Mouse (Mus musculus) A20 (cell line): ENCODE measurements at regions not wholly inside any gene's neighbourhood (a gene's known extent, or its start where the extent isn't known, plus 50 kb on each side); places are given as distances from the start of the nearest gene placed in this dataset.
A peak's percentile ranks its signal among the peaks of the same experiment; 100 is the strongest.
"Not testable (repeated sequence)": the region's sequence is repeated elsewhere in the genome, so short reads cannot be mapped to it uniquely, and the experiment has no call there.

Experiments
- DNase-seq: peaks from one replicate; pipeline ENCODE4 v3.0.0-alpha.2; 2011; ENCODE audit warnings: low read depth, low spot score

GRCm38 (mm10) chr1:85451701-85452100 is 123.8 kb upstream of the G530012D18Rik start:
- DNase-seq, result not testable (repeated sequence)

- DNase-seq, result not testable (repeated sequence)
These were observed 122.1 kb upstream of the G530012D18Rik start for GRCm38 (mm10) chr1:85453350-85453749.

- not testable (repeated sequence) for DNase-seq
These were observed 118.8 kb upstream of the G530012D18Rik start for GRCm38 (mm10) chr1:85456671-85457070.

GRCm38 (mm10) chr1:85457731-85458130 is 117.7 kb upstream of the G530012D18Rik start:
- DNase-seq, result not testable (repeated sequence)

GRCm38 (mm10) chr1:85462121-85462520 is 113.4 kb upstream of the G530012D18Rik start:
- peak; percentile 0 for DNase-seq

GRCm38 (mm10) chr1:85479117-85479516 is 96.4 kb upstream of the G530012D18Rik start:
- peak; percentile 7 for DNase-seq

GRCm38 (mm10) chr1:85484985-85485384 is 90.5 kb upstream of the G530012D18Rik start:
- DNase-seq, result not testable (repeated sequence)

- not testable (repeated sequence) for DNase-seq
These were observed 75.5 kb upstream of the G530012D18Rik start for GRCm38 (mm10) chr1:85499931-85500330.

GRCm38 (mm10) chr1:85501278-85501677 is 74.2 kb upstream of the G530012D18Rik start:
- not testable (repeated sequence) for DNase-seq
